Mouse (Mus musculus): Measurements from ENCODE around the gene Zc3h7b. TPM values are rescaled to one million over a fixed set of nuclear protein-coding genes. Genes with fewer than 3 reads are reported as not detected.

The Zc3h7b gene
- total RNA-seq, 2 experiments from 2014 or later: 174 to 178 TPM

DNA sequence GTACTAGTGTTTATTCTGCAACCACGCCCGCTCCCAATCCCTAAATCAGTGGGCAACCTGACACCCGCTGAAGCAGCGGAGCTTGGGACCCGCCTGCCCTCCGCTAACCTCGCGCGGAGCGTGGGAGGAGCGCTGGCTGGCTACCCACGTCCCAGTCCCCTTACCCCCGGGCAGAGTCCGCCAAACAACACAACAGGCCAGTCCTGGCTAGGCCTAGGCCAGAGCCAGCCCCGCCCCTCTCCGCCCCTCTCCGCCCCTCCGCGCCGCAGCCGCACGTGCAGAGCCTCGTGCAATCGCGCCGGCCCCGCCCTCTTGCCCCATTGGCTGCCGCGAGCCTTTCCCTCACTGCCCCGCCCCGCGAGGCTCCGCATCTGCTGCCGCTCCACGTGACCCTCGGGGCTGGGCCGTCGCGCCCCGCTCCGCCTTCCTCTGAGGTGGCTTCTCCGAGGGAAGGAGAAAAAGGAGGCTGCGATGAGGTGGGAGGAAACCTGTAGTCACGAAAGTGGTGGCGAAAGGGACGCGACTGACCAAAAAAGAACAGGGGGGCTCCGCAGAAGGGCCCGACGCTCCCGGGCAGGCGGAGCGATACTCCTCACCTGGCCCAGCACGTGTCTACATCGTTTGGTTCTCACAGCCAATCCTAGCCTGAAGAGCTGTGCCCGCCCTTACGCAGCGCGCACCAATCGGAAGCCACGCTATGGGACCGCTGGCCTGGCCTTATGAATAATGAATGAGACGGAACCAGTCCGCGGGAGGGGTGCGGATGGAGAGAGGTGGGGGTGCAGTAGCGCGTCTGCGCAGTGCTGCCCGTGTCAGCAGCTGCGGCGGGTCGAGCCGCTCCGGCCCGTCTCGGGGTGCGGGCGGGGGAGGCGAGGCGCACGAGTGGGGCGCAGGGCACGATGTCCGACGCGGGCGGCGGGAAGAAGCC is 66.1 kb downstream of the Zc3h7b start:
- intact Hi-C loops (cut with DNase I): loop anchor here (1.0 to 2.0 kb wide), 2 partner anchors 9 to 46 kb away; partner anchors contain the start of gene Tef

DNA sequence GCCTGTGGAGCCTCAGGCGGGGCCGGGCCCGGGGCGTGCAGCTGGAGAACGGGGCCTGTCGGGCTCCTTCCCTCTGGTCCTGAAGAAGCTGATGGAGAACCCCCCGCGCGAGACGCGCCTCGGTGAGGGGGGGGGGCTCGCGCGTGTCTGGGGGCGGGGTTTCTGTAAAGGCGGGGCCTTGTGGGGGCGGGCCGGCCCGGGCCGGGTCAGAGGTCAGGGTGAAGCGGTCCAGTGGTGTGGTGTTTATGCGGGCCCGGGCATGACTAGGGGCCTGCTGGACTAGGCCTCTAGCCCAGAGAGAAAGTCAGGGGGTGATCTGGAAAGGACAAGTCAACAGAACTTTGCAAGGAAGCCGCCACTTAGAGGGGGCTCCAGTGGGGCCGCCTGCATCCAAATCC is 66.7 kb downstream of the Zc3h7b start:
- intact Hi-C loops (cut with DNase I): loop anchor here (2.0 kb wide), 1 partner anchor 45 kb away; no protein-coding TSS in a partner anchor
- no peak for DNase-seq (ENCODE audit: low spot score in 2 of 2)

More for the DNA sequence above, 66.1 kb downstream of the Zc3h7b start:
- peak; percentile 99 for DNase-seq (ENCODE audit: low spot score in 2 of 2)

DNA sequence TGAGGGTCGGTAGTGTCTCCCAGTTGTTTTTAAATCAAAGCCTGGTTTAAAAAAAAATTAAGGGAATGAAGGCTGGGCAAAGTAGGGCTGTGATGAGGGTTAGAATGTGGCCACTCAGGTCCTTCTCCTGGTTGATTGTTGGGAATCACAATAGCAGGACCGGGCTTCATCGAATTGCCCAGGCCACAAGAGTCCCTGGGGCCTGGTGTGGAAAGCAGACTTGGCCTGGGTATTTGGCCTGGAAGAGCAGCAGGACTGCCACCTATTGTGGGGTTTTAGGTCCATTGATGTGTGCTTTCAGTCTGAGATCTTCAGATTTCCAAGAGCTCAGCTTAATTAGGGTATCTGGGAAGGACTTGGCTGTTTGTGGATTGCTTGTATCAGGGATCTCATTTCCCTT is 67.4 kb downstream of the Zc3h7b start:
- intact Hi-C loops (cut with DNase I): no loop called here
- DNase-seq (ENCODE audit: low spot score in 2 of 2): no peak

- intact Hi-C loops (cut with DNase I): no loop called here
- no peak for DNase-seq (ENCODE audit: low spot score in 2 of 2)
Observed at GRCm38 (mm10) chr15:81812696-81813631, 68.1 kb downstream of the Zc3h7b start.

DNA sequence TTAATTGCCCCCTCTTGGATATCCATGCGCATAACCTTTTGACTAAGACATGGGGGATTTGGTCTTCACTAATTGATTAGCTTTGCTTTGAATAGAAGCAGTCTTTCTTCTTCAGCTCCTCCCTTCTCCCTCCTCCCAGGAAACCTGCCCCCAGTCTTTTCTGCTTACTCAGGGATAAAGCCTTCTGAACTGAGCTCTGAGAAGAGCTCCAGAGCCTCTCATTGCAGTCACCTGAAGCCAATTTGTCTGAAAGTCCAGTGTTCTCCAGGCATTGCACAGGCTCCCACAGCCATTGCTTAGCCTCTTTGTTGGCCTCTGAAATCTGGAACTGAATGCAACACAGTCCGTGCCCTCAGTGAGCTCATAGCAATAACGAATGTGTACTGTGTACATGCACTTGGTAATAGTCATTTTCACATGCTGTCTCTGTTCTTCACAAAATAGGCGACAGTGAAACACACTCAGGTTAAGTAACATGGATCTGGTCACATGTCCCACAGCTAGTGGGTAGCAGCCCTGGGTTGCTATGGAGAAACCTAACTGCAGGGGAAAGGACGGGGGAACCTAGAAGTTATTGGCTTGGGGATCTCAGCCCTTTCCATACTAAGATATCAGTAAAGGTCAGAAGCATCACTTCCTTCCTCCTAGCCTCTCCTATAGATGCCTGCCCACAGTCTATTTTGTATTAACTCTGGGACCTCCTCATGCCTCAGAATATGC is 69.3 kb downstream of the Zc3h7b start:
- intact Hi-C loops (cut with DNase I): no loop called here
- no peak for DNase-seq (ENCODE audit: low spot score in 2 of 2)

DNA sequence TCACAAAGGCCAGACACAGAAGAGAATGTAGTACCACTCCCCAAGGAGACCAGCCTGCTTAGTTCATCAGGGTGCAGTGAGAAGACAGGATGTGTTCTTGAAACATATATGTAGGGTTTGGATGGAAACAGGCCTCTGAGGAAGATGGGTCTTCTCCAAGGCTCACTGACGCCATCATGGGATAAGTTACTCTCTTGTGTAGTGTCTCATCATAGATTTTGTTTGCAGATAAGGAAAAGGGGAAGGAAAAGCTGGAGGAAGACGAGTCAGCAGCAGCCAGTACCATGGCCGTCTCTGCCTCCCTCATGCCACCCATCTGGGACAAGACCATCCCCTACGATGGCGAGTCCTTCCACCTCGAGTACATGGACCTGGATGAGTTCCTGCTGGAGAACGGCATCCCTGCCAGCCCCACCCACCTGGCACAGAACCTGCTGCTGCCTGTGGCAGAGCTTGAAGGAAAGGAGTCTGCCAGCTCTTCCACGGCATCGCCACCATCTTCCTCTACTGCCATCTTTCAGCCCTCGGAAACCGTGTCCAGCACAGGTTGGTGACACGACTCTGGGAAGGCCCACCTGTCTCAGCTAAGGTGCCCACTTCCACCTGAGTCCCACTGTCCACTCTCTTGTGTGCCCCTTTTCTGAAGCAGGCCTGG is 70.0 kb downstream of the Zc3h7b start:
- intact Hi-C loops (cut with DNase I): no loop called here
- peak in 1 of 2 experiments; percentile 35 for DNase-seq (ENCODE audit: low spot score in 2 of 2)

DNA sequence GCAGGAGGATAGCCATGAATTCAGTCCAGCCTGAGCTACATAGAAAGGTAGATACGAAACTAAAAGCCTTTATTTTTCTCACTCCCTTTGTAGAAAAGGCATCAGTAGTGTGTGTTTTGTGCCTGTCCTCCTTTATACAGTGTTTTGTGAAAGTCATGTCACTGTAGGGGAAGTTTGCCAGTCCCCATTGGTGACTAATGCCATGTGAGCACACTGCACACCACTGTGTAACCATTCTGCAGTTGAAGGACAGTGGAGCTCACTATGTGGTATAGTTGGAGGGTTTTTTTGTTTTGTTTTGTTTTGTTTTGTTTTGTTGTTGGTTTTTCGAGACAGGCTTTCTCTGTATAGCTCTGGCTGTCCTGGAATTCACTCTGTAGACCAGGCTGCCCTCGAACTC is 73.5 kb downstream of the Zc3h7b start:
- DNase-seq (ENCODE audit: low spot score in 2 of 2): no peak
- intact Hi-C loops (cut with DNase I): no loop called here

DNA sequence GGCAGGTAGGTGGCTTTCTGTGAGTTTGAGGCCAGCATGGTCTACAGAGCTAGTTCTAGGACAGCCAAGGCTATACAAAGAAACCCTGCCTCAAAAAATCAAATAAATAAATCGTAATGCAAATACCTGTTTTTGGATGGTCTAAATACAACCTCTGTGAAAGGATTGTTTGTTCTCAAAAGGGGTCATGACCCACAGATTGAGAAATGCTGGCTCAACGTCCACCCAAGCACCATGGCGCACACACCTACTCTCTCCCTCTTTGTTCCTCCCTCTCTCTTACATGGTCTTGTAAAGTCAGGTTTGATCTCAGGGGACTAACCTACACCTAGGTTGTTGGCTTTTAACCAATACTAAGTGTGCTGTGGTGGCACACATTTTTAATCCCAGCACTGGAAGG is 77.8 kb downstream of the Zc3h7b start:
- intact Hi-C loops (cut with DNase I): no loop called here
- DNase-seq (ENCODE audit: low spot score in 2 of 2): no peak

DNA sequence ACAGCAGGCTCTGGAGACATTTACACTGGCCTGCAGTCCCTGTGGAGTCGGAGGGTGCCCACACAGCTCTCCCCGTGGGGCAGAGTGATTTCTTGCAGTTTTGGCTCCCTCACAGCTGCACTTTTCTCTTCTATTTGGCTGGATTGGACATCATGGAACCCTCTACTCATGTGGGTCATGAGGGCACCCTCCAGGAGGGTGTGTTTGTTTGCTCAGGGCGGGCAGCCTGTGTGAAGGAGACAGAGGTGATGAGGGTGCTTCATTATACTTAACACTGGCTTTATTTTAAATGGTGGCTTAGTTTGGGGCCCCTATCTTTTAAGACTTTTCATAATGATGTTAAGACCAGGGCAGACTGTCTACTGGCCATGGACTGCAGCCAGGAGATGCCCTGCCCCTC is 80.0 kb downstream of the Zc3h7b start:
- intact Hi-C loops (cut with DNase I): no loop called here
- DNase-seq (ENCODE audit: low spot score in 2 of 2): no peak

DNA sequence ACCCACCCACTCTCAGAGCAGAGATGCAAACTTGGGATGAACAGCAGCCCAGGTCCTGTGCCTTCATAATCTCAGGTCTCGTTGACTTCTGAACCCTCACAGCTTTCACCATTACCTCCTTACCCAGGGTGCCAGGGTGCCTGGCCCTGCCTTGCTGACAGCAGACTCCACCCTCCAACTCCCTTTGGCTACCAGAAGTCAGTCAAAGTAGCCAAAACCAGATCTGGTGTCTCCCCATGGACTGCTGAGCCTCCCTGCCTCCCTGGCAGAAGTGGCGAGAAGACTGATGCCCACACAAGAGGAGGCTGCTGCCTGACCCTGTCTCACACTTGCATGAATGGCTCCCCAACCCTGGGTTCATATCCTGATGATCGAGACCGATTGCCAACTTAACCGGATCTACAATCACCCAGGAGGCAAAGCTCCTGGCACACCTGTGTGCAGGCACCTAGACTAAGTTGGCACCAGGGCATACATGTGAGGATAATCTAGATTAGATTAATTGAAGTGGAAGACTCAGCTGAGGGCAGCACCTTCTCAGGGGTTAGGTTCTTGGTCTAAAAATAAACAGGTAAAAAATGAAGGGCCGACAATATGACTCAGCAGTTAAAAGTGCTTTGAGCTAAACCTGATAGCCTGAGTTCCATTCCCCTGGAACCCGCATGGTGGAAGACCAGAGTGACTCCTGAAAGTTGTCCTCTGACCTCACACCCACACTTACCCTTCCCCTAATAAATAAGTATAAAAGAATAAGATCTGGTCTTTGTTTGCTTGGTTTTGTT is 83.8 kb downstream of the Zc3h7b start:
- intact Hi-C loops (cut with DNase I): no loop called here

GRCm38 (mm10) chr15:81829208-81829580 is 84.3 kb downstream of the Zc3h7b start:
- intact Hi-C loops (cut with DNase I): no loop called here
- DNase-seq (ENCODE audit: low spot score in 2 of 2): no peak

More for the DNA sequence above, 83.8 kb downstream of the Zc3h7b start:
- no peak for DNase-seq (ENCODE audit: low spot score in 2 of 2)

DNA sequence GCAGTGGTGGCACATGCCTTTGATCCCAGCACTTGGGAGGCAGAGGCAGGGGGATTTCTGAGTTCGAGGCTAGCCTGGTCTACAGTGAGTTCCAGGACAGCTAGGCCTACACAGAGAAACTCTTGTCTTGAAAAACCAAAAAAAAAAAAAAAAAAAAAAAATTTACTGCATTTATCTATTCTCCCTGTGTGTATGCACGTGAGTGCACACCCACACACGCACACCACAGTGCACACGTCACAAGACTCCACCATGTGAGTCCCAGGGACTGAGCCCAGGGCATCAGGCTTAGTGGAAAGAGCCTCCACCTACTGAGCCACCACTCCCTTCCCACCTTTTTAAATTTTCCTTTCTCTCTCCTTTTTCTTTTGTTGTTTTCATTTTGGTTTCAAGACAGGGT is 85.7 kb downstream of the Zc3h7b start:
- DNase-seq (ENCODE audit: low spot score in 2 of 2): no peak

DNA sequence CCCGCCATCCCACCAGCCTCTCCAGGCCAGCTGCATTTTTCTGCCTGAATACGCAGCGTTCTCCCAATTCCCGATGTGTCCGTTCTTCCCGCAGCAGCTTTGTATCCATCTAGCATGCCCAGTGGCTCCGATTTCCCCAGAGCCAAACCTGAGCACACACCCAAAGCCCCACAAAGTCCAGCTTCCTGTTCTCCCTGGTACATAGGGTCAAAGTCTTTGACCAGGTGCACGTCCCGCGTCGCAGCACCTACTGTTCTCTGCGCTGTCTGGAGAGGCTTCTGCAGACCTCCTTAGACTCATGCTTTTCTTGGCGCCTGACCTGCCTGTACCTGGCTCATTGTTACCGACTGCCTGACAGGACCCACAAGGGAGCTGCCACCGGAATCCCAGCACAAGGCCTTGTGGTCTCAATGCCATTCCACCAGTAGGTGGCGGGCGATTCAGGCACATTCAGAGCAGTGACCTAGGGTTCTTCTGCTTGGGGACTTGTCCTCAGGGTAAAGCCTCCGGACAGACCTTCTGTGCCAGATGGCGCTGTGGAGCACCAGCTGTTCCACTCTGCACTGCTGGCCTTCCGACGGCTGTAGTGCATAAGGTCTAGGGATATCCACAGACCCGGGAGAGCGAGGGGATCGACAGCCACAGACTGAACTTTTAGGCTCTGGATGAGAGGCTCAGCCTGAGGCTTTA is 86.4 kb downstream of the Zc3h7b start:
- DNase-seq (ENCODE audit: low spot score in 2 of 2): peak; percentile 82 to 91
- intact Hi-C loops (cut with DNase I): loop anchor here (5.0 kb wide), 1 partner anchor 76 kb away; no protein-coding TSS in a partner anchor

More for the DNA sequence above, 85.7 kb downstream of the Zc3h7b start:
- intact Hi-C loops (cut with DNase I): loop anchor here (5.0 kb wide), 1 partner anchor 77 kb away; no protein-coding TSS in a partner anchor

DNA sequence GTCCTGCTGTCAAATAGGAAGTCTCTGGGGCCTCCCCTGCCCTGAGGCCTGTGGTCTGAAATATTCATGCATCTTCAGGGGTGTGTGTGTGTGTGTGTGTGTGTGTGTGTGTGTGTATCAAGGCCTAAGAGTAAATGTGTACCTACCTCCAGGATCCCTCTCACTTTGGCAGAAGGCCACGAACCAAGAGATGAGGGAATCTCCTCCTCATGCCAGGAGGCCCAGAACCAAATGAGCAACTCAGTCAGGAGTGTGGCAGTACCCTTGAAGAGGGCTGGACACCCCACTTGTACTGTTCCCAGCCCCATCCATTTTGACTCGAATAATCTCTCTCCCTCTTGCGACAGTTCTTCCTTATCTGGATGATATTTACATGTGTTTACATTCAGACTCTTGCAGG is 87.4 kb downstream of the Zc3h7b start:
- intact Hi-C loops (cut with DNase I): loop anchor here (5.0 kb wide), 1 partner anchor 75 kb away; no protein-coding TSS in a partner anchor
- no peak for DNase-seq (ENCODE audit: low spot score in 2 of 2)

GRCm38 (mm10) chr15:81833481-81833880 is 88.6 kb downstream of the Zc3h7b start:
- intact Hi-C loops (cut with DNase I): loop anchor here (5.0 kb wide), 1 partner anchor 74 kb away; no protein-coding TSS in a partner anchor
- no peak for DNase-seq (ENCODE audit: low spot score in 2 of 2)

DNA sequence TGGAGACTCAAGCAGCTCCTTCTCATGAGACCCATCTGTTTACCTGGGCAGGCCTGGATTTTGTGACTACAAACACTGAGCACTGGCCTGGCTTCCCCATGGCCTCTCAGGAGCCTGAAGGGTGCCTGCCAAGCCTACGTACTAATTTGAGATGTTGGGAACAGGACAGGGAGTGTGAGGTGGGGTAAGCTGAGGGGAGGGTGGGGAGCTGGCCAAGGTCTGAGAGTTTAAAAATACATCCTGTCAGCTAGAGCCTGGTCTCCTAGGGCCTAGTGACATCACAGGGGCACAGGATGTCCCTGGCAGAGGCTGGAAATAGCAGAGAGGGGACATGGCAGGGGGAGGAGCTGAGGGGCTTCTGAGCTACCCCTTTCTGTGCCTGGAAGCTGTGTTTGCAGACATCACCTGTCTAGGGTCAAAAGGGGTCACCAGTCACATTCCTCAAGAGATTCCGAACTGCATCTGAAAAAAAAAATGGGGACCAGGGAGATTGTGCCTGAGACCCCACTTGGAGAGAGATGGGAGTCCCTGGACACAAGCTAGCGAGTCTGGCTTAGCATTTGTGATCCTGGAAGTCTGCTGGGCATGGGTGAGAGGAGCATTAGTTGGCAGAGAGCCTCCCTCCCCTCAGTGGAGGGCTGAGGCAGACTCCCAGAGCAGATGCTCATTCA is 89.4 kb downstream of the Zc3h7b start:
- intact Hi-C loops (cut with DNase I): loop anchor here (5.0 kb wide), 1 partner anchor 73 kb away; no protein-coding TSS in a partner anchor
- no peak for DNase-seq (ENCODE audit: low spot score in 2 of 2)
